Mouse (Mus musculus): ENCODE measurements around the gene Slc16a12. TPM values are rescaled to one million over a fixed set of nuclear protein-coding genes. Genes with fewer than 3 reads are reported as not detected.
"Not testable (repeated sequence)": the region's sequence is repeated elsewhere in the genome, so short reads cannot be mapped to it uniquely, and the experiment has no call there.

Slc16a12 gene
- polyA plus RNA-seq, 2 experiments = 4.8 to 9.7 TPM

- Histone ChIP-seq H3K4me2 (ENCODE audit: low read depth) (peak overlapping the region; percentile 58), H3K27ac (peak overlapping the region; percentile 97), H3K4me3 (ENCODE audit: insufficient read depth in 1 of 2, low read depth in 2 of 2, low read length in 2 of 2) (peak overlapping the region in 1 of 2 experiments; percentile 25; a peak in 3 of 4 replicates), H3K4me1 (replicated peaks; ENCODE audit: control insufficient read depth in 2 of 2, insufficient read depth in 2 of 2, low read length in 1 of 2) (peaks cover 31 to 36% of the 10 kb centered on the region in 2 experiments), H3K9ac (replicated peaks) (peak overlapping the region; percentile 60), H3K9me3 (ENCODE audit: control insufficient read depth, low read length) (no peaks in the 10 kb centered on the region), H3K27me3 (ENCODE audit: control insufficient read depth, insufficient read depth, low read length) (no peaks in the 10 kb centered on the region), H3K36me3 (replicated peaks; ENCODE audit: control insufficient read depth, insufficient read depth, low read depth) (no peaks in the 10 kb centered on the region)
- WGBS (ENCODE audit: insufficient replicate concordance) = 3% methylated on average over 2 of the region's 2 CpGs
- ATAC-seq (ENCODE audit: insufficient read depth) = peak; percentile 99
- peak; percentile 80 to 85 (median 82) for DNase-seq (ENCODE audit: low read depth in 3 of 3, low spot score in 3 of 3)
- TF ChIP-seq CTCF (IDR thresholded peaks at IDR 0.05; ENCODE audit: low read depth) (peak; percentile 59), EP300 (IDR thresholded peaks at IDR 0.05; ENCODE audit: low read depth) (peak; percentile 98)
Observed at GRCm38 (mm10) chr19:34656511-34657298, 90.4 kb downstream of the Slc16a12 start.

- no peak for TF ChIP-seq EP300 (IDR thresholded peaks at IDR 0.05; ENCODE audit: low read depth)
- TF ChIP-seq CTCF (IDR thresholded peaks at IDR 0.05; ENCODE audit: low read depth) = no peak
- no peak for ATAC-seq (ENCODE audit: insufficient read depth)
- no peak overlapping the region for H3K4me3 ChIP-seq (ENCODE audit: insufficient read depth in 1 of 2, low read depth in 2 of 2, low read length in 2 of 2)
- H3K36me3 ChIP-seq (replicated peaks; ENCODE audit: control insufficient read depth, insufficient read depth, low read depth) = no peaks in the 10 kb centered on the region
- WGBS (ENCODE audit: insufficient replicate concordance) = 81% methylated on average over 10 of the region's 10 CpGs
- no peak overlapping the region; the same call in 1 of the 2 replicates for H3K4me2 ChIP-seq (ENCODE audit: low read depth)
- H3K9me3 ChIP-seq (ENCODE audit: control insufficient read depth, low read length) = no peaks in the 10 kb centered on the region
- peaks cover 31 to 39% of the 10 kb centered on the region in 2 experiments for H3K4me1 ChIP-seq (replicated peaks; ENCODE audit: control insufficient read depth in 2 of 2, insufficient read depth in 2 of 2, low read length in 1 of 2)
- H3K27ac ChIP-seq = peak overlapping the region; percentile 97
- H3K9ac ChIP-seq (replicated peaks) = no peak overlapping the region
- no peaks in the 10 kb centered on the region for H3K27me3 ChIP-seq (ENCODE audit: control insufficient read depth, insufficient read depth, low read length)
- DNase-seq (ENCODE audit: low read depth in 3 of 3, low spot score in 3 of 3) = no peak
Observed at GRCm38 (mm10) chr19:34655227-34655805, 91.8 kb downstream of the Slc16a12 start.

- Histone ChIP-seq H3K4me3 (ENCODE audit: insufficient read depth in 1 of 2, low read depth in 2 of 2, low read length in 2 of 2) (no peak overlapping the region), H3K27ac (no peak overlapping the region), H3K9ac (replicated peaks) (no peak overlapping the region), H3K9me3 (ENCODE audit: control insufficient read depth, low read length) (no peaks in the 10 kb centered on the region), H3K4me1 (replicated peaks; ENCODE audit: control insufficient read depth in 2 of 2, insufficient read depth in 2 of 2, low read length in 1 of 2) (peaks cover 14 to 20% of the 10 kb centered on the region in 2 experiments), H3K27me3 (ENCODE audit: control insufficient read depth, insufficient read depth, low read length) (no peaks in the 10 kb centered on the region), H3K36me3 (replicated peaks; ENCODE audit: control insufficient read depth, insufficient read depth, low read depth) (no peaks in the 10 kb centered on the region), H3K4me2 (ENCODE audit: low read depth) (no peak overlapping the region)
- DNase-seq (ENCODE audit: low read depth in 3 of 3, low spot score in 3 of 3) (no peak), ATAC-seq (ENCODE audit: insufficient read depth) (no peak; the same call in 1 of the 2 replicates)
- 46% methylated on average over 6 of the region's 6 CpGs for WGBS (ENCODE audit: insufficient replicate concordance)
- TF ChIP-seq EP300 (IDR thresholded peaks at IDR 0.05; ENCODE audit: low read depth) (no peak), CTCF (IDR thresholded peaks at IDR 0.05; ENCODE audit: low read depth) (no peak)
Observed at GRCm38 (mm10) chr19:34650997-34651396, 96.1 kb downstream of the Slc16a12 start.

- no peak overlapping the region for H3K9ac ChIP-seq (replicated peaks)
- peaks cover 7 to 12% of the 10 kb centered on the region in 2 experiments for H3K4me1 ChIP-seq (replicated peaks; ENCODE audit: control insufficient read depth in 2 of 2, insufficient read depth in 2 of 2, low read length in 1 of 2)
- no peaks in the 10 kb centered on the region for H3K27me3 ChIP-seq (ENCODE audit: control insufficient read depth, insufficient read depth, low read length)
- no peak overlapping the region for H3K4me2 ChIP-seq (ENCODE audit: low read depth)
- no peak overlapping the region for H3K27ac ChIP-seq
- 61% methylated on average over 3 of the region's 3 CpGs for WGBS (ENCODE audit: insufficient replicate concordance)
- no peaks in the 10 kb centered on the region for H3K36me3 ChIP-seq (replicated peaks; ENCODE audit: control insufficient read depth, insufficient read depth, low read depth)
- no peak overlapping the region for H3K4me3 ChIP-seq (ENCODE audit: insufficient read depth in 1 of 2, low read depth in 2 of 2, low read length in 2 of 2)
- no peaks in the 10 kb centered on the region for H3K9me3 ChIP-seq (ENCODE audit: control insufficient read depth, low read length)
- TF ChIP-seq EP300 (IDR thresholded peaks at IDR 0.05; ENCODE audit: low read depth) (no peak), CTCF (IDR thresholded peaks at IDR 0.05; ENCODE audit: low read depth) (no peak)
- no peak for DNase-seq (ENCODE audit: low read depth in 3 of 3, low spot score in 3 of 3)
- ATAC-seq (ENCODE audit: insufficient read depth) = no peak
Observed at GRCm38 (mm10) chr19:34650276-34650675, 96.8 kb downstream of the Slc16a12 start.

GRCm38 (mm10) chr19:34647630-34648029 is 99.5 kb downstream of the Slc16a12 start:
- H3K9ac ChIP-seq (replicated peaks); H3K9me3 ChIP-seq (ENCODE audit: control insufficient read depth, low read length); H3K4me2 ChIP-seq (ENCODE audit: low read depth); H3K36me3 ChIP-seq (replicated peaks; ENCODE audit: control insufficient read depth, insufficient read depth, low read depth); H3K27ac ChIP-seq; ATAC-seq (ENCODE audit: insufficient read depth); H3K4me1 ChIP-seq (replicated peaks; ENCODE audit: control insufficient read depth in 2 of 2, insufficient read depth in 2 of 2, low read length in 1 of 2); H3K4me3 ChIP-seq (ENCODE audit: insufficient read depth in 1 of 2, low read depth in 2 of 2, low read length in 2 of 2); DNase-seq (ENCODE audit: low read depth in 3 of 3, low spot score in 3 of 3); H3K27me3 ChIP-seq (ENCODE audit: control insufficient read depth, insufficient read depth, low read length): not testable (repeated sequence)
- WGBS (ENCODE audit: insufficient replicate concordance) = 65% methylated on average over 6 of the region's 8 CpGs
